In the genomic region with DNA sequence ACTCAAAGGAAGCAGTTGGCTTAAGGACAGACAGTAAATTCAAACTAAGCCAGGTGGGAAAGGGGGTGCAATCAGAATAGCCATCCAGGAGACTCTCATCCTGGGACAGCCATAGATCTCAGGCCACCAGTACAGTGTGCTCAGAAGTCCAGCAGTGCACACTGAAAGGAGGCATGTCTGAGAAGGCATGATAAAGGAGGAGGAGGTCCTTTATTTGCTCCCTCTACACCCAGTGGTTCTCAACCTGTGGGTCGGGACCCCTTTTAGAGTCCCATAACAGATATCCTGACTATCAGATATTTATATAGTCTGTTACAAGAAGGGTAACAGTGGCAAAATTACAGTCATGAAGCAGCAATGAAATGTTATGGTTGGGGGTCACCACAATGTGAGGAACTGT, we compare ENCODE assay signal across 27 mouse cellular contexts. TPM values are rescaled to one million over a fixed set of nuclear protein-coding genes. Genes with fewer than 3 reads are reported as not detected.
A peak's percentile ranks its signal among the peaks of the same experiment; 100 is the strongest.
DNase-seq lines count a peak whose midpoint lies in the region; ATAC-seq and TF ChIP-seq lines count a peak whose summit lies in the region.
"Had no signal": no experiment of that assay in that cellular context is flagged by ENCODE, and none has a peak within 500 bp of the region (broad histone marks: within the 10 kb centered on the region; RNA-seq: fewer than 3 reads in every experiment).

No protein-coding gene starts in this region.

- H3K36me3 ChIP-seq in heart, embryonic 10.5 days: 0 out of 2 replicates have a peak, but pooled peaks cover 2% of the 10 kb centered on the region
- H3K36me3 ChIP-seq in heart, adult 2 months (ENCODE audit: control insufficient read depth, insufficient read depth, low read length): no peaks in the 10 kb centered on the region
- no peaks in the 10 kb centered on the region for H3K36me3 ChIP-seq in liver, embryonic 12.5 days
- H3K36me3 ChIP-seq in liver, embryonic 15.5 days (replicated peaks): no peaks in the 10 kb centered on the region
- no peaks in the 10 kb centered on the region for H3K36me3 ChIP-seq in thymus, adult 2 months (ENCODE audit: control insufficient read depth, insufficient read depth, low read length)
- H3K36me3 ChIP-seq: embryonic facial prominence, embryonic 12.5 days; embryonic facial prominence, embryonic 15.5 days; heart, embryonic 12.5 days; heart, embryonic 15.5 days; hindbrain, embryonic 10.5 days; hindbrain, embryonic 13.5 days had no signal

- peaks cover 60% of the 10 kb centered on the region for H3K4me1 ChIP-seq in heart, embryonic 10.5 days
- peaks cover 5% of the 10 kb centered on the region; the same call in 1 of the 2 replicates for H3K4me1 ChIP-seq in heart, adult 2 months (ENCODE audit: control insufficient read depth, insufficient read depth, low read length)
- H3K4me1 ChIP-seq in liver, embryonic 12.5 days: peaks cover 80% of the 10 kb centered on the region
- peaks cover 81% of the 10 kb centered on the region for H3K4me1 ChIP-seq in liver, embryonic 15.5 days (replicated peaks)
- H3K4me1 ChIP-seq in thymus, adult 2 months (replicated peaks; ENCODE audit: control insufficient read depth, insufficient read depth, low read length): no peaks in the 10 kb centered on the region
- H3K4me1 ChIP-seq: forebrain, embryonic 13.5 days; hindbrain, embryonic 13.5 days had no signal

- intact Hi-C loops in heart, adult 2 months (cut with DNase I): no loop called here

- peak; percentile 67 for ATAC-seq in liver, embryonic 12.5 days
- ATAC-seq in liver, embryonic 15.5 days (ENCODE audit: insufficient read depth): peak; percentile 49
- ATAC-seq: activated CD4-positive, CD25-positive, alpha-beta regulatory T cell, adult 4 months; forebrain, embryonic 13.5 days; forebrain, embryonic 16.5 days; hindbrain, embryonic 16.5 days had no signal

- no peak overlapping the region for H3K9ac ChIP-seq in heart, adult 2 months (ENCODE audit: low read depth, low read length)
- H3K9ac ChIP-seq in liver, embryonic 12.5 days: peak overlapping the region; percentile 65
- peak overlapping the region; percentile 35; the same call in 1 of the 2 replicates for H3K9ac ChIP-seq in liver, embryonic 15.5 days
- H3K9ac ChIP-seq: embryonic facial prominence, embryonic 12.5 days; embryonic facial prominence, embryonic 15.5 days; forebrain, embryonic 13.5 days; heart, embryonic 12.5 days; heart, embryonic 15.5 days; hindbrain, embryonic 13.5 days had no signal

- H3K9me3 ChIP-seq in heart, embryonic 10.5 days: no peaks in the 10 kb centered on the region
- no peaks in the 10 kb centered on the region for H3K9me3 ChIP-seq in liver, embryonic 12.5 days (replicated peaks)
- no peaks in the 10 kb centered on the region for H3K9me3 ChIP-seq in liver, embryonic 15.5 days (replicated peaks)
- H3K9me3 ChIP-seq: embryonic facial prominence, embryonic 15.5 days; forebrain, embryonic 13.5 days; heart, embryonic 12.5 days; heart, embryonic 15.5 days; hindbrain, embryonic 13.5 days had no signal

- no peak for TF ChIP-seq POLR2A in heart, adult 2 months (IDR thresholded peaks at IDR 0.05; ENCODE audit: insufficient read depth, low read depth, low read length)
- TF ChIP-seq POLR2A in thymus, adult 2 months (IDR thresholded peaks at IDR 0.05; ENCODE audit: control insufficient read depth, extremely low read depth, insufficient read depth, low read length, poor library complexity): no peak

- TF ChIP-seq EP300 in heart, adult 2 months (IDR thresholded peaks at IDR 0.05; ENCODE audit: insufficient read depth, low read depth, low read length): no peak

- TF ChIP-seq CTCF in heart, adult 2 months (IDR thresholded peaks at IDR 0.05): no peak
- TF ChIP-seq CTCF in thymus, adult 2 months (IDR thresholded peaks at IDR 0.05; ENCODE audit: borderline replicate concordance, control insufficient read depth, extremely low read depth, insufficient read depth, low read length, poor library complexity): no peak

- H3K27ac ChIP-seq in heart, embryonic 10.5 days: peak overlapping the region; percentile 72; the same call in 1 of the 2 replicates
- H3K27ac ChIP-seq in heart, adult 2 months: no peak overlapping the region
- peak overlapping the region; percentile 95 for H3K27ac ChIP-seq in liver, embryonic 12.5 days
- H3K27ac ChIP-seq in liver, embryonic 15.5 days (replicated peaks): peak overlapping the region; percentile 96
- no peak overlapping the region for H3K27ac ChIP-seq in thymus, adult 2 months (ENCODE audit: control insufficient read depth, insufficient read depth, low read length)
- H3K27ac ChIP-seq: embryonic facial prominence, embryonic 12.5 days; embryonic facial prominence, embryonic 15.5 days; forebrain, embryonic 13.5 days; heart, embryonic 15.5 days; hindbrain, embryonic 10.5 days; hindbrain, embryonic 13.5 days had no signal

- DNase-seq in heart, embryonic 10.5 days (ENCODE audit: low spot score): no peak
- DNase-seq in heart, adult 2 months: no peak
- no peak for DNase-seq in adrenal gland, adult 2 months
- no peak for DNase-seq in cerebellum, postnatal 10 days
- no peak for DNase-seq in urinary bladder, postnatal 4 days (ENCODE audit: low spot score in 2 of 2)
- DNase-seq in thymus, adult 2 months: no peak
- DNase-seq: adrenal gland, postnatal 10 days; adrenal gland, postnatal 36 days; cerebellum, adult 18-20 months; cerebellum, adult 9-10 months; cerebellum, postnatal 25 days; gastrocnemius, postnatal 10 days; gastrocnemius, postnatal 36 days; heart, postnatal 10 days; heart, postnatal 36 days had no signal

- H3K79me2 ChIP-seq in heart, adult 2 months (replicated peaks; ENCODE audit: control insufficient read depth, insufficient read depth, low read length): no peaks in the 10 kb centered on the region

- peak overlapping the region; percentile 71 for H3K4me2 ChIP-seq in liver, embryonic 12.5 days
- H3K4me2 ChIP-seq in liver, embryonic 15.5 days: peak overlapping the region; percentile 73
- H3K4me2 ChIP-seq: embryonic facial prominence, embryonic 12.5 days; embryonic facial prominence, embryonic 15.5 days; forebrain, embryonic 13.5 days; heart, embryonic 12.5 days; heart, embryonic 15.5 days; hindbrain, embryonic 13.5 days had no signal

- 65% methylated on average over 1 of the region's 1 CpGs for WGBS in heart, embryonic 10.5 days
- WGBS in heart, adult 2 months: 97% methylated on average over 1 of the region's 1 CpGs
- WGBS in liver, embryonic 12.5 days (ENCODE audit: insufficient replicate concordance): 26% methylated on average over 1 of the region's 1 CpGs
- WGBS in liver, embryonic 15.5 days (ENCODE audit: insufficient replicate concordance): 17% methylated on average over 1 of the region's 1 CpGs
- 93% methylated on average over 1 of the region's 1 CpGs for WGBS in thymus, adult 2 months

- H3K4me3 ChIP-seq in heart, embryonic 10.5 days: no peak overlapping the region
- H3K4me3 ChIP-seq in heart, adult 2 months: no peak overlapping the region
- H3K4me3 ChIP-seq in liver, embryonic 12.5 days: no peak overlapping the region
- no peak overlapping the region for H3K4me3 ChIP-seq in liver, embryonic 15.5 days (replicated peaks)
- no peak overlapping the region for H3K4me3 ChIP-seq in thymus, adult 2 months (ENCODE audit: control insufficient read depth, insufficient read depth, low read length)
- H3K4me3 ChIP-seq: embryonic facial prominence, embryonic 12.5 days; embryonic facial prominence, embryonic 15.5 days; forebrain, embryonic 13.5 days; heart, embryonic 12.5 days; heart, embryonic 15.5 days; hindbrain, embryonic 10.5 days; hindbrain, embryonic 13.5 days had no signal

- peaks cover 4% of the 10 kb centered on the region; the same call in 1 of the 2 replicates for H3K27me3 ChIP-seq in heart, embryonic 10.5 days (ENCODE audit: insufficient read depth, poor library complexity, severe bottlenecking)
- no peaks in the 10 kb centered on the region for H3K27me3 ChIP-seq in heart, adult 2 months (ENCODE audit: control insufficient read depth, insufficient read depth, low read length)
- H3K27me3 ChIP-seq in liver, embryonic 12.5 days (replicated peaks): no peaks in the 10 kb centered on the region
- H3K27me3 ChIP-seq in liver, embryonic 15.5 days: no peaks in the 10 kb centered on the region
- H3K27me3 ChIP-seq in thymus, adult 2 months (ENCODE audit: control insufficient read depth, insufficient read depth, low read length): no peaks in the 10 kb centered on the region
- H3K27me3 ChIP-seq: embryonic facial prominence, embryonic 12.5 days; embryonic facial prominence, embryonic 15.5 days; forebrain, embryonic 13.5 days; heart, embryonic 12.5 days; heart, embryonic 15.5 days; hindbrain, embryonic 13.5 days had no signal

RNA-seq across cellular contexts. Expression of a gene that starts 25.8 kb away (rescaled TPM):
- 119 and 137 TPM in 2 replicates for polyA plus RNA-seq in heart, embryonic 10.5 days (2016; fragmentation: Nextera tagmentation; extraction: Ambion mirVana)
- total RNA-seq in heart, adult 2 months (2021): 10 to 100 TPM; 39.6 to 44.0 TPM
- 55.5 and 58.5 TPM in 2 replicates for polyA plus RNA-seq in heart, adult 2 months (2012; rRNA removed)
- 40.7 and 43.2 TPM in 2 replicates for polyA plus RNA-seq in liver, embryonic 12.5 days (2016; fragmentation: Nextera tagmentation; extraction: Ambion mirVana)
- 23.8 and 27.2 TPM in 2 replicates for polyA plus RNA-seq in liver, embryonic 15.5 days (2015; fragmentation: Nextera tagmentation; extraction: Ambion mirVana)
- total RNA-seq in adrenal gland, adult 2 months (2021): 10 to 100 TPM; 73.0 to 87.9 TPM
- 107 and 117 TPM in 2 replicates for polyA plus RNA-seq in adrenal gland, adult 2 months (2012; rRNA removed)
- 50.4 and 60.0 TPM in 2 replicates for polyA plus RNA-seq in thymus, adult 2 months (2012; rRNA removed)

Comparison
In these comparisons a context has a peak if more than half of its experiments do, and no peak if none do; other contexts are left out.
1. H3K27ac ChIP-seq: peak in heart, embryonic 10.5 days (single experiment), liver, embryonic 12.5 days (single experiment) and liver, embryonic 15.5 days (single experiment); none in heart, adult 2 months (single experiment) and thymus, adult 2 months (single experiment).